Mouse (Mus musculus) neural tube, embryonic 10.5 days (tissue): ENCODE measurements at regions not wholly inside any gene's neighbourhood (a gene's known extent, or its start where the extent isn't known, plus 50 kb on each side); places are given as distances from the start of the nearest gene placed in this dataset.

Experiments used
- DNase-seq: peaks from one replicate; pipeline ENCODE4 v3.0.0-alpha.2; 2017; ENCODE audit warnings: low spot score; ENCODE audit errors: extremely low spot score

- no peak for DNase-seq
These were observed 172.1 kb upstream of the B3gat2 start for GRCm38 (mm10) chr1:23589414-23589942.

- DNase-seq = no peak
These were observed 158.8 kb upstream of the B3gat2 start for GRCm38 (mm10) chr1:23602710-23603291.

GRCm38 (mm10) chr1:23629366-23629765 is 132.2 kb upstream of the B3gat2 start:
- no peak for DNase-seq

GRCm38 (mm10) chr1:23645093-23645492 is 116.5 kb upstream of the B3gat2 start:
- no peak for DNase-seq

GRCm38 (mm10) chr1:23648875-23649506 is 112.6 kb upstream of the B3gat2 start:
- DNase-seq = no peak

GRCm38 (mm10) chr1:23649886-23650285 is 111.7 kb upstream of the B3gat2 start:
- DNase-seq = no peak

- no peak for DNase-seq
These were observed 107.9 kb upstream of the B3gat2 start for GRCm38 (mm10) chr1:23653628-23654027.

GRCm38 (mm10) chr1:23655768-23656167 is 105.8 kb upstream of the B3gat2 start:
- DNase-seq = no peak

- DNase-seq = no peak
These were observed 105.3 kb upstream of the B3gat2 start for GRCm38 (mm10) chr1:23656302-23656701.

GRCm38 (mm10) chr1:23656718-23657117 is 104.8 kb upstream of the B3gat2 start:
- no peak for DNase-seq

- no peak for DNase-seq
These were observed 91.0 kb upstream of the B3gat2 start for GRCm38 (mm10) chr1:23670514-23670913.

- DNase-seq = no peak
These were observed 87.2 kb upstream of the B3gat2 start for GRCm38 (mm10) chr1:23674357-23674756.

- no peak for DNase-seq
These were observed 85.3 kb upstream of the B3gat2 start for GRCm38 (mm10) chr1:23676301-23676700.

- no peak for DNase-seq
These were observed 72.2 kb upstream of the B3gat2 start for GRCm38 (mm10) chr1:23689398-23689797.

GRCm38 (mm10) chr1:23705489-23705888 is 56.1 kb upstream of the B3gat2 start:
- DNase-seq = peak; percentile 59

- DNase-seq = no peak
These were observed 55.1 kb upstream of the B3gat2 start for GRCm38 (mm10) chr1:23706450-23706849.
